Mouse (Mus musculus): ENCODE results near the gene Edrf1.

DNA sequence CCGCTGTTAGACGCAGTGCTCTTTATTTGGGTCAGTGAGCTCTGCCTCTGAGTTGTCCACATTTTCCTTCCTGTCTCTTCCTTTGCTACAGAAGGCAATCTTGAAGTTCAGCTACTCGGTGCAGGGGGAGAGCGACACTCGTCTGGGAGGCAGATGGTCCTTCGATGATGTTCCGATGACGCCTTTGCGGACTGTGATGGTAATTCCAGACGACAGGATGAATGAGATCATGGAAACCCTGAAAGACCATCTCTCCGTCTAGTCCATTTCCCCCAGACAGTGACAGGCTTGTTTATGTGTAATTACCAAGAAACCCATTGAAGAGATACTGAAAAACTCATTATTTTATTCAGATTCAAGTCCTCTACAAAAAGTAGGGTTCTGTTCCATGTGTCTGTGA, 83.3 kb downstream of the Edrf1 start:
- no peak for TF ChIP-seq CTCF (IDR thresholded peaks at IDR 0.05; ENCODE audit: extremely low read depth, insufficient read depth, insufficient read length, insufficient replicate concordance)
- no peak for TF ChIP-seq POLR2A (IDR thresholded peaks at IDR 0.05; ENCODE audit: low read depth, low read length)

Measured in spleen, adult 2 months (tissue).